ENCODE assay signal across 6 mouse cellular contexts in the genomic region with DNA sequence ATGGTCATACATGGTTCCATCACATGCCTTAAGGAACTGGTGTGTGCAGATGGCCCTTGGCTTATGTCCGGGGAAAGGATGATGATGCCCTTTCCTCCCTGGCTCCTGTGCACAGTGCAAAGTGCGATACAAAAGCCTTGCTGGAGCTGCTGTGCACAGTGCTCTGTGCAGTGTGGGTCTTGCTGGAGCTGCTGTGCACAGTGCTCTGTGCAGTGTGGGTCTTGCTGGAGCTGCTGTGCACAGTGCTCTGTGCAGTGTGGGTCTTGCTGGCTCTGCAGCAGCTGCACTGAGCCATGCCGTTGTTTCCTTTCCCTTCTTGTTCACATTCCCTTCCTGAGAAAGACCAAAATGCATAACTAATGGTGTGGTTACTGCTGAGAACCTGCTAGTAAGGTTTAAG.
DNase-seq lines count a peak whose midpoint lies in the region; ATAC-seq and TF ChIP-seq lines count a peak whose summit lies in the region.
"Not testable (repeated sequence)": the region's sequence is repeated elsewhere in the genome, so short reads cannot be mapped to it uniquely, and the experiment has no call there.

No protein-coding gene starts in this region.

- not testable (repeated sequence) for H3K27me3 ChIP-seq in CH12.LX (replicated peaks); forebrain, postnatal 0 days (ENCODE audit: insufficient read depth, low read length); hindbrain, postnatal 0 days (ENCODE audit: insufficient read depth, low read length); kidney, embryonic 15.5 days; kidney, postnatal 0 days (ENCODE audit: insufficient read depth, low read length); neural tube, embryonic 14.5 days (ENCODE audit: control insufficient read depth, insufficient read depth, low read length)

- DNase-seq in CH12.LX (ENCODE audit: extremely low read depth) = peak; percentile 29
- peak; percentile 7 for DNase-seq in forebrain, postnatal 0 days
- DNase-seq in hindbrain, postnatal 0 days (ENCODE audit: low spot score) = not testable (repeated sequence)
- DNase-seq in kidney, postnatal 0 days (ENCODE audit: low spot score) = peak; percentile 8

- dilution Hi-C loops in CH12.LX (cut with MboI; ENCODE audit: extremely low pct_ligation_motif_present, extremely low pct_unique_long_range_greater_than_20kb, low sequenced_read_pairs) = not testable (repeated sequence)

- TF ChIP-seq EP300 in CH12.LX (IDR thresholded peaks at IDR 0.05; ENCODE audit: low read length) = not testable (repeated sequence)

- not testable (repeated sequence) for TF ChIP-seq RAD21 in CH12.LX (IDR thresholded peaks at IDR 0.05; ENCODE audit: low read depth, low read length)

- H3K79me2 ChIP-seq in CH12.LX (replicated peaks; ENCODE audit: control insufficient read depth, extremely low read depth, insufficient read depth, poor library complexity, severe bottlenecking) = not testable (repeated sequence)

- not testable (repeated sequence) for TF ChIP-seq CTCF in CH12.LX (conservative IDR thresholded peaks at IDR 0.05 in 1 of 2, IDR thresholded peaks at IDR 0.05 in 1 of 2; ENCODE audit: low read depth in 2 of 2, low read length in 2 of 2); forebrain, postnatal 0 days (IDR thresholded peaks at IDR 0.05; ENCODE audit: low read depth); hindbrain, postnatal 0 days (IDR thresholded peaks at IDR 0.05; ENCODE audit: low read depth); kidney, postnatal 0 days (IDR thresholded peaks at IDR 0.05; ENCODE audit: low read depth)

- WGBS in forebrain, postnatal 0 days = 66% methylated on average over 3 of the region's 3 CpGs
- 67% methylated on average over 3 of the region's 3 CpGs for WGBS in hindbrain, postnatal 0 days
- 71% methylated on average over 3 of the region's 3 CpGs for WGBS in kidney, embryonic 15.5 days
- 51% methylated on average over 3 of the region's 3 CpGs for WGBS in kidney, postnatal 0 days
- WGBS in neural tube, embryonic 14.5 days = 74% methylated on average over 3 of the region's 3 CpGs

- peak; percentile 32; the same call in 1 of the 2 replicates for ATAC-seq in forebrain, postnatal 0 days
- ATAC-seq in hindbrain, postnatal 0 days = 0 out of 2 replicates have a peak, but pooled peaks have one; percentile 55
- ATAC-seq in kidney, embryonic 15.5 days (replicated peaks; ENCODE audit: low FRiP score) = 0 out of 2 replicates have a peak, but pooled peaks have one; percentile 66
- ATAC-seq in kidney, postnatal 0 days (replicated peaks; ENCODE audit: low FRiP score, low read depth) = not testable (repeated sequence)
- peak; percentile 58; the same call in 1 of the 2 replicates for ATAC-seq in neural tube, embryonic 14.5 days (ENCODE audit: low read depth)

- H3K9me3 ChIP-seq in CH12.LX (replicated peaks; ENCODE audit: low read length); forebrain, postnatal 0 days (ENCODE audit: low read length); hindbrain, postnatal 0 days (ENCODE audit: low read length); kidney, embryonic 15.5 days (replicated peaks); kidney, postnatal 0 days (replicated peaks; ENCODE audit: low read length); neural tube, embryonic 14.5 days (ENCODE audit: control insufficient read depth, low read length): not testable (repeated sequence)

- H3K36me3 ChIP-seq in CH12.LX (replicated peaks in 1 of 2; ENCODE audit: control insufficient read depth in 1 of 2, insufficient read depth in 1 of 2, low read length in 1 of 2); forebrain, postnatal 0 days (ENCODE audit: insufficient read depth); hindbrain, postnatal 0 days (ENCODE audit: insufficient read depth, low read length); kidney, embryonic 15.5 days; kidney, postnatal 0 days (ENCODE audit: insufficient read depth, low read length); neural tube, embryonic 14.5 days (ENCODE audit: control insufficient read depth, insufficient read depth, low read length): not testable (repeated sequence)

- TF ChIP-seq POLR2A in CH12.LX (IDR thresholded peaks at IDR 0.05; ENCODE audit: low read depth, low read length) = not testable (repeated sequence)

- H3K4me3 ChIP-seq in CH12.LX (replicated peaks in 1 of 3; ENCODE audit: low read depth in 2 of 3, low read length in 2 of 3, poor library complexity in 1 of 3); forebrain, postnatal 0 days (ENCODE audit: low read depth, low read length); hindbrain, postnatal 0 days (ENCODE audit: low read length); kidney, embryonic 15.5 days (replicated peaks); kidney, postnatal 0 days (replicated peaks; ENCODE audit: low read depth, low read length); neural tube, embryonic 14.5 days (ENCODE audit: low read depth, low read length): not testable (repeated sequence)

- H3K4me2 ChIP-seq in CH12.LX (ENCODE audit: insufficient read depth, low read depth, poor library complexity, severe bottlenecking); forebrain, postnatal 0 days (ENCODE audit: low read depth); hindbrain, postnatal 0 days (ENCODE audit: low read depth, low read length); kidney, embryonic 15.5 days; kidney, postnatal 0 days (ENCODE audit: low read length); neural tube, embryonic 14.5 days (ENCODE audit: low read depth, low read length): not testable (repeated sequence)

- in situ Hi-C loops in CH12.LX (cut with MboI; ENCODE audit: low pct_ligation_motif_present, low pct_unique_long_range_greater_than_20kb, low sequenced_read_pairs) = loop anchor here (10.0 kb wide), 1 partner anchor 199 kb away; no protein-coding TSS in a partner anchor

- H3K27ac ChIP-seq in CH12.LX (ENCODE audit: insufficient read depth, low read depth); forebrain, postnatal 0 days (ENCODE audit: low read depth, low read length); hindbrain, postnatal 0 days; kidney, embryonic 15.5 days; kidney, postnatal 0 days; neural tube, embryonic 14.5 days (ENCODE audit: low read depth, low read length): not testable (repeated sequence)

- not testable (repeated sequence) for H3K9ac ChIP-seq in CH12.LX (ENCODE audit: insufficient read depth, low read depth); forebrain, postnatal 0 days; hindbrain, postnatal 0 days (replicated peaks; ENCODE audit: low read length); kidney, embryonic 15.5 days; kidney, postnatal 0 days (ENCODE audit: low read depth, low read length); neural tube, embryonic 14.5 days (replicated peaks; ENCODE audit: low read depth, low read length)

- peaks cover 4 to 21% of the 10 kb centered on the region in 2 experiments; a peak in 3 of 4 replicates for H3K4me1 ChIP-seq in CH12.LX (ENCODE audit: control insufficient read depth in 1 of 2, insufficient read depth in 2 of 2)
- H3K4me1 ChIP-seq in forebrain, postnatal 0 days (ENCODE audit: insufficient read depth); hindbrain, postnatal 0 days (ENCODE audit: insufficient read depth, low read length); kidney, embryonic 15.5 days; kidney, postnatal 0 days (replicated peaks; ENCODE audit: insufficient read depth, low read length); neural tube, embryonic 14.5 days (ENCODE audit: control insufficient read depth, insufficient read depth, low read length): not testable (repeated sequence)
